Mouse (Mus musculus): ENCODE data around the gene G6pc2. TPM values are rescaled to one million over a fixed set of nuclear protein-coding genes. Genes with fewer than 3 reads are reported as not detected.
A peak's percentile ranks its signal among the peaks of the same experiment; 100 is the strongest.

G6pc2 gene
- polyA plus RNA-seq, 1 experiment, result not detected

- no peak overlapping the region for H3K27ac ChIP-seq (ENCODE audit: insufficient read depth, low read depth, low read length)
- 9% methylated on average over 6 of the region's 6 CpGs for WGBS
- H3K4me3 ChIP-seq (ENCODE audit: insufficient read depth, low read depth, low read length), result no peak overlapping the region
- TF ChIP-seq POLR2A (IDR thresholded peaks at IDR 0.05; ENCODE audit: insufficient read depth, low read depth, low read length) (no peak), CTCF (IDR thresholded peaks at IDR 0.05; ENCODE audit: insufficient read depth, low read depth, low read length) (no peak)
- H3K4me1 ChIP-seq (ENCODE audit: control insufficient read depth, insufficient read depth, low read length), result 0 out of 2 replicates have a peak, but pooled peaks cover 3% of the 10 kb centered on the region
Observed at GRCm38 (mm10) chr2:69205185-69205584, 5.7 kb upstream of the G6pc2 start.

GRCm38 (mm10) chr2:69205791-69206351 lies 5.0 kb upstream of the G6pc2 start, which contains the start of gene Spc25:
TSS of gene Spc25 (minus strand) at chr2:69206194.
- TF ChIP-seq CTCF (IDR thresholded peaks at IDR 0.05; ENCODE audit: insufficient read depth, low read depth, low read length) (no peak), POLR2A (IDR thresholded peaks at IDR 0.05; ENCODE audit: insufficient read depth, low read depth, low read length) (no peak)
- Histone ChIP-seq H3K27ac (ENCODE audit: insufficient read depth, low read depth, low read length) (no peak within 1 kb of the TSS), H3K4me3 (ENCODE audit: insufficient read depth, low read depth, low read length) (peak within 1 kb of the TSS; percentile 65), H3K4me1 (ENCODE audit: control insufficient read depth, insufficient read depth, low read length) (0 out of 2 replicates have a peak, but pooled peaks cover 3% of the 10 kb centered on the region)
- under 1% methylated on average over 46 of the region's 46 CpGs for WGBS

GRCm38 (mm10) chr2:69206523-69206922 lies 4.3 kb upstream of the G6pc2 start:
- Histone ChIP-seq H3K4me3 (ENCODE audit: insufficient read depth, low read depth, low read length) (no peak overlapping the region), H3K27ac (ENCODE audit: insufficient read depth, low read depth, low read length) (no peak overlapping the region), H3K4me1 (ENCODE audit: control insufficient read depth, insufficient read depth, low read length) (0 out of 2 replicates have a peak, but pooled peaks cover 3% of the 10 kb centered on the region)
- 19% methylated on average over 7 of the region's 7 CpGs for WGBS
- no peak for TF ChIP-seq CTCF (IDR thresholded peaks at IDR 0.05; ENCODE audit: insufficient read depth, low read depth, low read length)
- TF ChIP-seq POLR2A (IDR thresholded peaks at IDR 0.05; ENCODE audit: insufficient read depth, low read depth, low read length), result no peak

- TF ChIP-seq CTCF (IDR thresholded peaks at IDR 0.05; ENCODE audit: insufficient read depth, low read depth, low read length) (no peak), POLR2A (IDR thresholded peaks at IDR 0.05; ENCODE audit: insufficient read depth, low read depth, low read length) (no peak)
- H3K27ac ChIP-seq (ENCODE audit: insufficient read depth, low read depth, low read length), result no peak overlapping the region
- 93% methylated on average over 3 of the region's 3 CpGs for WGBS
- H3K4me3 ChIP-seq (ENCODE audit: insufficient read depth, low read depth, low read length), result no peak overlapping the region
- H3K4me1 ChIP-seq (ENCODE audit: control insufficient read depth, insufficient read depth, low read length), result 0 out of 2 replicates have a peak, but pooled peaks cover 3% of the 10 kb centered on the region
Observed at GRCm38 (mm10) chr2:69209684-69210083, 1.2 kb upstream of the G6pc2 start.

- TF ChIP-seq POLR2A (IDR thresholded peaks at IDR 0.05; ENCODE audit: insufficient read depth, low read depth, low read length), result no peak
- H3K4me1 ChIP-seq (ENCODE audit: control insufficient read depth, insufficient read depth, low read length), result no peaks in the 10 kb centered on the region
- WGBS, result 52% methylated on average over 10 of the region's 10 CpGs
- H3K27ac ChIP-seq (ENCODE audit: insufficient read depth, low read depth, low read length), result no peak overlapping the region
- H3K4me3 ChIP-seq (ENCODE audit: insufficient read depth, low read depth, low read length), result no peak overlapping the region
Observed at GRCm38 (mm10) chr2:69212652-69213051, 1.8 kb downstream of the G6pc2 start.

GRCm38 (mm10) chr2:69215242-69215641 lies 4.4 kb downstream of the G6pc2 start:
- TF ChIP-seq CTCF (IDR thresholded peaks at IDR 0.05; ENCODE audit: insufficient read depth, low read depth, low read length) (no peak), POLR2A (IDR thresholded peaks at IDR 0.05; ENCODE audit: insufficient read depth, low read depth, low read length) (no peak)
- Histone ChIP-seq H3K4me1 (ENCODE audit: control insufficient read depth, insufficient read depth, low read length) (no peaks in the 10 kb centered on the region), H3K4me3 (ENCODE audit: insufficient read depth, low read depth, low read length) (no peak overlapping the region), H3K27ac (ENCODE audit: insufficient read depth, low read depth, low read length) (no peak overlapping the region)
- 58% methylated on average over 7 of the region's 7 CpGs for WGBS

GRCm38 (mm10) chr2:69221868-69222416 lies 11.1 kb downstream of the G6pc2 start:
- Histone ChIP-seq H3K4me1 (ENCODE audit: control insufficient read depth, insufficient read depth, low read length) (no peaks in the 10 kb centered on the region), H3K27ac (ENCODE audit: insufficient read depth, low read depth, low read length) (no peak overlapping the region), H3K4me3 (ENCODE audit: insufficient read depth, low read depth, low read length) (no peak overlapping the region)
- whole genome bisulfite sequencing, result 64% methylated on average over 5 of the region's 5 CpGs
- TF ChIP-seq CTCF (IDR thresholded peaks at IDR 0.05; ENCODE audit: insufficient read depth, low read depth, low read length) (no peak), POLR2A (IDR thresholded peaks at IDR 0.05; ENCODE audit: insufficient read depth, low read depth, low read length) (no peak)

GRCm38 (mm10) chr2:69222815-69223214 lies 11.9 kb downstream of the G6pc2 start:
- TF ChIP-seq CTCF (IDR thresholded peaks at IDR 0.05; ENCODE audit: insufficient read depth, low read depth, low read length) (no peak), POLR2A (IDR thresholded peaks at IDR 0.05; ENCODE audit: insufficient read depth, low read depth, low read length) (no peak)
- Histone ChIP-seq H3K4me1 (ENCODE audit: control insufficient read depth, insufficient read depth, low read length) (no peaks in the 10 kb centered on the region), H3K4me3 (ENCODE audit: insufficient read depth, low read depth, low read length) (no peak overlapping the region), H3K27ac (ENCODE audit: insufficient read depth, low read depth, low read length) (no peak overlapping the region)
- WGBS, result 64% methylated on average over 10 of the region's 10 CpGs

GRCm38 (mm10) chr2:69224724-69225123 lies 13.9 kb downstream of the G6pc2 start:
- Histone ChIP-seq H3K27ac (ENCODE audit: insufficient read depth, low read depth, low read length) (no peak overlapping the region), H3K4me1 (ENCODE audit: control insufficient read depth, insufficient read depth, low read length) (peaks cover 2% of the 10 kb centered on the region; the same call in 1 of the 2 replicates), H3K4me3 (ENCODE audit: insufficient read depth, low read depth, low read length) (no peak overlapping the region)
- WGBS, result 73% methylated on average over 2 of the region's 2 CpGs
- TF ChIP-seq CTCF (IDR thresholded peaks at IDR 0.05; ENCODE audit: insufficient read depth, low read depth, low read length) (no peak), POLR2A (IDR thresholded peaks at IDR 0.05; ENCODE audit: insufficient read depth, low read depth, low read length) (no peak)

Data from olfactory bulb, adult 2 months (tissue).